Mouse (Mus musculus): ENCODE results near the gene Ascc2. TPM values are rescaled to one million over a fixed set of nuclear protein-coding genes. Genes with fewer than 3 reads are reported as not detected.

Gene Ascc2
- polyA plus RNA-seq (2014; fragmentation: Nextera tagmentation; extraction: Ambion mirVana): 35.0 and 36.1 TPM in 2 replicates

GRCm38 (mm10) chr11:4637534-4638234, at the start of gene Ascc2:
TSS of gene Ascc2 (plus strand) at chr11:4637747.
- Histone ChIP-seq H3K4me1 (ENCODE audit: control insufficient read depth, insufficient read depth, low read length) (peaks cover 11% of the 10 kb centered on the region; the same call in 1 of the 2 replicates), H3K4me3 (ENCODE audit: low read depth, low read length) (peak within 1 kb of the TSS; percentile 75), H3K27ac (ENCODE audit: low read depth, low read length) (no peak within 1 kb of the TSS), H3K27me3 (ENCODE audit: control insufficient read depth, insufficient read depth, low read length) (no peaks in the 10 kb centered on the region), H3K36me3 (ENCODE audit: control insufficient read depth, insufficient read depth, low read length) (no peaks in the 10 kb centered on the region), H3K4me2 (ENCODE audit: low read depth) (peak within 1 kb of the TSS; percentile 72), H3K9me3 (ENCODE audit: control insufficient read depth, low read length) (no peaks in the 10 kb centered on the region), H3K9ac (ENCODE audit: low read length) (peak within 1 kb of the TSS; percentile 70)
- DNase-seq (ENCODE audit: low spot score) (peak; percentile 93), ATAC-seq (ENCODE audit: insufficient read depth, low FRiP score, low TSS enrichment) (peak; percentile 90)
- WGBS: under 1% methylated on average over 35 of the region's 35 CpGs

- Histone ChIP-seq H3K27ac (ENCODE audit: low read depth, low read length) (no peak overlapping the region), H3K9ac (ENCODE audit: low read length) (no peak overlapping the region), H3K4me1 (ENCODE audit: control insufficient read depth, insufficient read depth, low read length) (peaks cover 8% of the 10 kb centered on the region), H3K9me3 (ENCODE audit: control insufficient read depth, low read length) (no peaks in the 10 kb centered on the region), H3K4me3 (ENCODE audit: low read depth, low read length) (no peak overlapping the region), H3K36me3 (ENCODE audit: control insufficient read depth, insufficient read depth, low read length) (no peaks in the 10 kb centered on the region), H3K4me2 (ENCODE audit: low read depth) (no peak overlapping the region), H3K27me3 (ENCODE audit: control insufficient read depth, insufficient read depth, low read length) (no peaks in the 10 kb centered on the region)
- no peak for DNase-seq (ENCODE audit: low spot score)
- WGBS: 89% methylated on average over 4 of the region's 4 CpGs
- ATAC-seq (ENCODE audit: insufficient read depth, low FRiP score, low TSS enrichment): no peak
Observed at GRCm38 (mm10) chr11:4591811-4592210, 45.7 kb upstream of the Ascc2 start.

GRCm38 (mm10) chr11:4593491-4593848, 44.1 kb upstream of the Ascc2 start:
- 47% methylated on average over 5 of the region's 5 CpGs for WGBS
- Histone ChIP-seq H3K9me3 (ENCODE audit: control insufficient read depth, low read length) (no peaks in the 10 kb centered on the region), H3K9ac (ENCODE audit: low read length) (no peak overlapping the region), H3K4me2 (ENCODE audit: low read depth) (peak overlapping the region; percentile 60), H3K4me1 (ENCODE audit: control insufficient read depth, insufficient read depth, low read length) (peaks cover 8% of the 10 kb centered on the region), H3K27me3 (ENCODE audit: control insufficient read depth, insufficient read depth, low read length) (no peaks in the 10 kb centered on the region), H3K27ac (ENCODE audit: low read depth, low read length) (no peak overlapping the region), H3K36me3 (ENCODE audit: control insufficient read depth, insufficient read depth, low read length) (no peaks in the 10 kb centered on the region), H3K4me3 (ENCODE audit: low read depth, low read length) (peak overlapping the region; percentile 94)
- DNase-seq (ENCODE audit: low spot score) (no peak), ATAC-seq (ENCODE audit: insufficient read depth, low FRiP score, low TSS enrichment) (no peak)

GRCm38 (mm10) chr11:4593849-4594607, 43.5 kb upstream of the Ascc2 start:
- peaks cover 8% of the 10 kb centered on the region for H3K4me1 ChIP-seq (ENCODE audit: control insufficient read depth, insufficient read depth, low read length)
- H3K4me2 ChIP-seq (ENCODE audit: low read depth): peak overlapping the region; percentile 60
- H3K9ac ChIP-seq (ENCODE audit: low read length): peak overlapping the region; percentile 98
- H3K36me3 ChIP-seq (ENCODE audit: control insufficient read depth, insufficient read depth, low read length): no peaks in the 10 kb centered on the region
- peak; percentile 87 for ATAC-seq (ENCODE audit: insufficient read depth, low FRiP score, low TSS enrichment)
- H3K9me3 ChIP-seq (ENCODE audit: control insufficient read depth, low read length): no peaks in the 10 kb centered on the region
- H3K27me3 ChIP-seq (ENCODE audit: control insufficient read depth, insufficient read depth, low read length): no peaks in the 10 kb centered on the region
- H3K4me3 ChIP-seq (ENCODE audit: low read depth, low read length): peak overlapping the region; percentile 94
- DNase-seq (ENCODE audit: low spot score): no peak
- H3K27ac ChIP-seq (ENCODE audit: low read depth, low read length): peak overlapping the region; percentile 82
- WGBS: 2% methylated on average over 37 of the region's 45 CpGs

GRCm38 (mm10) chr11:4594608-4595500, 42.7 kb upstream of the Ascc2 start, which contains the start of gene Mtmr3:
TSS of gene Mtmr3 (minus strand) at chr11:4594863.
- 5% methylated on average over 49 of the region's 53 CpGs for WGBS
- DNase-seq (ENCODE audit: low spot score): peak; percentile 98
- H3K4me1 ChIP-seq (ENCODE audit: control insufficient read depth, insufficient read depth, low read length): peaks cover 8% of the 10 kb centered on the region

GRCm38 (mm10) chr11:4598411-4598810, 39.1 kb upstream of the Ascc2 start:
- H3K9me3 ChIP-seq (ENCODE audit: control insufficient read depth, low read length): no peaks in the 10 kb centered on the region
- ATAC-seq (ENCODE audit: insufficient read depth, low FRiP score, low TSS enrichment) (no peak), DNase-seq (ENCODE audit: low spot score) (no peak)
- no peaks in the 10 kb centered on the region for H3K36me3 ChIP-seq (ENCODE audit: control insufficient read depth, insufficient read depth, low read length)
- H3K4me2 ChIP-seq (ENCODE audit: low read depth): no peak overlapping the region
- no peak overlapping the region for H3K4me3 ChIP-seq (ENCODE audit: low read depth, low read length)
- no peak overlapping the region for H3K27ac ChIP-seq (ENCODE audit: low read depth, low read length)
- no peaks in the 10 kb centered on the region for H3K27me3 ChIP-seq (ENCODE audit: control insufficient read depth, insufficient read depth, low read length)
- WGBS: 96% methylated on average over 2 of the region's 2 CpGs
- H3K9ac ChIP-seq (ENCODE audit: low read length): no peak overlapping the region
- H3K4me1 ChIP-seq (ENCODE audit: control insufficient read depth, insufficient read depth, low read length): peaks cover under 1% of the 10 kb centered on the region; the same call in 1 of the 2 replicates

More at GRCm38 (mm10) chr11:4594608-4595500, 42.7 kb upstream of the Ascc2 start, which contains the start of gene Mtmr3:
- Histone ChIP-seq H3K27me3 (ENCODE audit: control insufficient read depth, insufficient read depth, low read length) (no peaks in the 10 kb centered on the region), H3K36me3 (ENCODE audit: control insufficient read depth, insufficient read depth, low read length) (no peaks in the 10 kb centered on the region), H3K4me2 (ENCODE audit: low read depth) (peak within 1 kb of the TSS; percentile 60), H3K9ac (ENCODE audit: low read length) (peak within 1 kb of the TSS; percentile 98), H3K9me3 (ENCODE audit: control insufficient read depth, low read length) (no peaks in the 10 kb centered on the region), H3K27ac (ENCODE audit: low read depth, low read length) (peak within 1 kb of the TSS; percentile 82), H3K4me3 (ENCODE audit: low read depth, low read length) (peak within 1 kb of the TSS; percentile 94)
- ATAC-seq (ENCODE audit: insufficient read depth, low FRiP score, low TSS enrichment): peak; percentile 93

GRCm38 (mm10) chr11:4599916-4600315, 37.6 kb upstream of the Ascc2 start:
- H3K9ac ChIP-seq (ENCODE audit: low read length): no peak overlapping the region

GRCm38 (mm10) chr11:4601890-4602289, 35.7 kb upstream of the Ascc2 start:
- WGBS: 81% methylated on average over 5 of the region's 5 CpGs
- no peaks in the 10 kb centered on the region for H3K27me3 ChIP-seq (ENCODE audit: control insufficient read depth, insufficient read depth, low read length)
- H3K27ac ChIP-seq (ENCODE audit: low read depth, low read length): no peak overlapping the region
- DNase-seq (ENCODE audit: low spot score) (no peak), ATAC-seq (ENCODE audit: insufficient read depth, low FRiP score, low TSS enrichment) (no peak)
- H3K9me3 ChIP-seq (ENCODE audit: control insufficient read depth, low read length): no peaks in the 10 kb centered on the region
- no peak overlapping the region for H3K4me3 ChIP-seq (ENCODE audit: low read depth, low read length)
- no peaks in the 10 kb centered on the region; the same call in 1 of the 2 replicates for H3K4me1 ChIP-seq (ENCODE audit: control insufficient read depth, insufficient read depth, low read length)
- H3K4me2 ChIP-seq (ENCODE audit: low read depth): no peak overlapping the region
- H3K9ac ChIP-seq (ENCODE audit: low read length): no peak overlapping the region
- H3K36me3 ChIP-seq (ENCODE audit: control insufficient read depth, insufficient read depth, low read length): no peaks in the 10 kb centered on the region

More at GRCm38 (mm10) chr11:4599916-4600315, 37.6 kb upstream of the Ascc2 start:
- 96% methylated on average over 3 of the region's 3 CpGs for WGBS
- Histone ChIP-seq H3K4me2 (ENCODE audit: low read depth) (no peak overlapping the region), H3K4me3 (ENCODE audit: low read depth, low read length) (no peak overlapping the region), H3K27ac (ENCODE audit: low read depth, low read length) (no peak overlapping the region), H3K36me3 (ENCODE audit: control insufficient read depth, insufficient read depth, low read length) (no peaks in the 10 kb centered on the region), H3K4me1 (ENCODE audit: control insufficient read depth, insufficient read depth, low read length) (no peaks in the 10 kb centered on the region; the same call in 1 of the 2 replicates), H3K27me3 (ENCODE audit: control insufficient read depth, insufficient read depth, low read length) (no peaks in the 10 kb centered on the region), H3K9me3 (ENCODE audit: control insufficient read depth, low read length) (no peaks in the 10 kb centered on the region)
- no peak for ATAC-seq (ENCODE audit: insufficient read depth, low FRiP score, low TSS enrichment)
- no peak for DNase-seq (ENCODE audit: low spot score)

Measured in neural tube, embryonic 11.5 days (tissue).